Mouse (Mus musculus) heart, postnatal 0 days (tissue): Measurements from ENCODE around the gene 4930544D05Rik. TPM values are rescaled to one million over a fixed set of nuclear protein-coding genes. Genes with fewer than 3 reads are reported as not detected.

ENCODE experiments used
- ATAC-seq: fragments of 200-750 bp; cut with Nextera tagmentation; 2 replicates; pipeline ENCODE4 v1.8.0; 2017; ENCODE audit warnings: low read depth, moderate number of reproducible peaks, moderate library complexity; ENCODE audit not compliant: insufficient read depth
- DNase-seq: peaks from one replicate; pipeline ENCODE4 v3.0.0-alpha.2; 2016; ENCODE audit warnings: low spot score
- H3K27ac ChIP-seq: fragments of 300-500 bp; sonication (generic); 2 replicates; pipeline ENCODE4 v1.5.1; 2014; ENCODE audit warnings: low read depth, mild to moderate bottlenecking
- H3K27me3 ChIP-seq: fragments of 300-500 bp; sonication (generic); 2 replicates; pipeline ENCODE4 v1.6.1; 2014; ENCODE audit warnings: low read length, mixed read lengths; ENCODE audit not compliant: control insufficient read depth, insufficient read depth
- H3K36me3 ChIP-seq: fragments of 300-500 bp; sonication (generic); replicated peaks from 2 replicates; pipeline ENCODE4 v1.6.1; 2014; ENCODE audit warnings: low read length, mixed read lengths; ENCODE audit not compliant: control insufficient read depth, insufficient read depth
- H3K4me1 ChIP-seq: fragments of 300-500 bp; sonication (generic); 2 replicates; pipeline ENCODE4 v1.6.1; 2014; ENCODE audit warnings: antibody characterized with exemption; ENCODE audit not compliant: control insufficient read depth, insufficient read depth
- H3K4me2 ChIP-seq: fragments of 300-500 bp; sonication (generic); 2 replicates; pipeline ENCODE4 v1.6.1; 2014; ENCODE audit warnings: low read depth, mild to moderate bottlenecking, low read length, moderate library complexity
- H3K4me3 ChIP-seq: fragments of 300-500 bp; sonication (generic); 2 replicates; pipeline ENCODE4 v1.5.1; 2014; ENCODE audit warnings: low read depth, low read length
- H3K9ac ChIP-seq: fragments of 300-500 bp; sonication (generic); replicated peaks from 2 replicates; pipeline ENCODE4 v1.6.1; 2014; ENCODE audit warnings: low read depth, low read length, mixed read lengths
- H3K9me3 ChIP-seq: fragments of 300-500 bp; sonication (generic); replicated peaks from 2 replicates; pipeline ENCODE4 v1.6.1; 2016; ENCODE audit warnings: low read length; ENCODE audit not compliant: control insufficient read depth
- CTCF ChIP-seq: IDR thresholded peaks from 2 replicates; pipeline ENCODE4 v1.5.1; 2016; ENCODE audit warnings: antibody characterized with exemption, control low read depth, low read depth
- EP300 ChIP-seq: IDR thresholded peaks from 2 replicates; pipeline ENCODE4 v1.6.1; 2016; ENCODE audit warnings: antibody characterized with exemption, low read depth
- WGBS: fragments of 180-500 bp; shearing (Covaris S2); extraction: QIAGEN DNeasy Blood & Tissue Kit; methylation state at CpG from one replicate; pipeline ENCODE4 v1.1.7; 2014; 5-methylcytosine and 5-hydroxymethylcytosine counted together
- polyA plus RNA-seq: library from polyadenylated mRNA; unstranded; fragments of >200 nt; fragmentation: Nextera tagmentation; extraction: Ambion mirVana; gene quantifications from 2 replicates; pipeline ENCODE4 v1.2.1, GENCODE M21; 2015
- total RNA-seq: library from RNA; depleted of rRNA; stranded (reverse); fragments of >200 nt; gene quantifications from 2 replicates; pipeline ENCODE4 v1.2.3, GENCODE M21; 2014; ENCODE audit warnings: low replicate concordance

4930544D05Rik gene
- total and polyA plus RNA-seq, 2 experiments from 2014 or later = not detected

GRCm38 (mm10) chr11:70654923-70655570 is 39.4 kb downstream of the 4930544D05Rik start:
- no peaks in the 10 kb centered on the region for H3K9me3 ChIP-seq
- peak overlapping the region; percentile 75 for H3K4me2 ChIP-seq
- peak overlapping the region; percentile 96 for H3K4me3 ChIP-seq
- H3K27me3 ChIP-seq = no peaks in the 10 kb centered on the region
- peak overlapping the region; percentile 99 for H3K9ac ChIP-seq
- WGBS = 0% methylated on average over 48 of the region's 48 CpGs
- H3K27ac ChIP-seq = peak overlapping the region; percentile 100
- TF ChIP-seq CTCF (no peak), EP300 (no peak; the same call in 1 of the 2 replicates)
- H3K36me3 ChIP-seq = peaks cover 37% of the 10 kb centered on the region
- DNase-seq (peak; percentile 80), ATAC-seq (peak; percentile 58)
- peaks cover 36% of the 10 kb centered on the region for H3K4me1 ChIP-seq

GRCm38 (mm10) chr11:70655571-70656455 is 40.2 kb downstream of the 4930544D05Rik start:
- Histone ChIP-seq H3K9me3 (no peaks in the 10 kb centered on the region), H3K9ac (peak overlapping the region; percentile 99), H3K36me3 (peaks cover 36% of the 10 kb centered on the region), H3K4me2 (peak overlapping the region; percentile 75), H3K4me3 (peak overlapping the region; percentile 96), H3K27me3 (no peaks in the 10 kb centered on the region), H3K27ac (peak overlapping the region; percentile 100), H3K4me1 (peaks cover 41% of the 10 kb centered on the region)
- under 1% methylated on average over 61 of the region's 61 CpGs for WGBS
- no peak for ATAC-seq
- DNase-seq = no peak
- TF ChIP-seq CTCF = no peak
- TF ChIP-seq EP300 = peak; percentile 39; the same call in 1 of the 2 replicates

- H3K27me3 ChIP-seq = no peaks in the 10 kb centered on the region
- DNase-seq = peak; percentile 83
- ATAC-seq = peak; percentile 70
- no peaks in the 10 kb centered on the region for H3K9me3 ChIP-seq
- peak overlapping the region; percentile 75 for H3K4me2 ChIP-seq
- H3K4me1 ChIP-seq = peaks cover 47% of the 10 kb centered on the region
- peak overlapping the region; percentile 99; the same call in 1 of the 2 replicates for H3K9ac ChIP-seq
- H3K4me3 ChIP-seq = peak overlapping the region; percentile 96
- peak; percentile 1; the same call in 1 of the 2 replicates for TF ChIP-seq CTCF
- 0 out of 2 replicates have a peak, but pooled peaks have one; percentile 57 for TF ChIP-seq EP300
- H3K27ac ChIP-seq = peak overlapping the region; percentile 100
- peaks cover 35% of the 10 kb centered on the region for H3K36me3 ChIP-seq
- WGBS = 8% methylated on average over 16 of the region's 16 CpGs
These were observed 40.8 kb downstream of the 4930544D05Rik start for GRCm38 (mm10) chr11:70656456-70656927.

GRCm38 (mm10) chr11:70656964-70657363 is 41.3 kb downstream of the 4930544D05Rik start, which contains the start of gene Eno3:
TSS of gene Eno3 (plus strand) at chr11:70657202.
- Histone ChIP-seq H3K27me3 (no peaks in the 10 kb centered on the region), H3K9ac (peak within 1 kb of the TSS; percentile 99), H3K36me3 (peaks cover 35% of the 10 kb centered on the region), H3K4me3 (peak within 1 kb of the TSS; percentile 96), H3K4me1 (peaks cover 47% of the 10 kb centered on the region), H3K4me2 (peak within 1 kb of the TSS; percentile 75), H3K9me3 (no peaks in the 10 kb centered on the region), H3K27ac (peak within 1 kb of the TSS; percentile 100)
- DNase-seq (no peak), ATAC-seq (peak; percentile 25)
- TF ChIP-seq CTCF (no peak), EP300 (no peak; the same call in 1 of the 2 replicates)
- 19% methylated on average over 3 of the region's 3 CpGs for WGBS

GRCm38 (mm10) chr11:70657573-70657972 is 41.9 kb downstream of the 4930544D05Rik start:
- Histone ChIP-seq H3K9me3 (no peaks in the 10 kb centered on the region), H3K4me2 (peak overlapping the region; percentile 75), H3K27me3 (no peaks in the 10 kb centered on the region), H3K36me3 (peaks cover 35% of the 10 kb centered on the region), H3K9ac (peak overlapping the region; percentile 99), H3K4me3 (peak overlapping the region; percentile 96), H3K4me1 (peaks cover 47% of the 10 kb centered on the region), H3K27ac (peak overlapping the region; percentile 100)
- TF ChIP-seq CTCF (no peak), EP300 (no peak)
- ATAC-seq = no peak
- 32% methylated on average over 6 of the region's 6 CpGs for WGBS
- no peak for DNase-seq
